Mouse (Mus musculus): Measurements from ENCODE around the gene Serbp1. TPM values are rescaled to one million over a fixed set of nuclear protein-coding genes. Genes with fewer than 3 reads are reported as not detected.

Serbp1 gene
- polyA plus RNA-seq (2012; ENCODE audit: low replicate concordance): 668 and 767 TPM in 2 replicates

GRCm38 (mm10) chr6:67237977-67238376 is at the start of gene Serbp1:
Gene Serbp1, plus strand, starts transcription at chr6:67238176.

Other genes with a start within 250 kb of the Serbp1 start
- 55.6 and 76.6 TPM in 2 replicates for gene Gadd45a, start 200.7 kb upstream of the Serbp1 start, polyA plus RNA-seq (2012; ENCODE audit: low replicate concordance)
- gene Il12rb2, start 138.0 kb downstream of the Serbp1 start, polyA plus RNA-seq (2012; ENCODE audit: low replicate concordance): 0.59 and 0.94 TPM in 2 replicates